Mouse (Mus musculus): ENCODE results near the gene Gm44805.
A peak's percentile ranks its signal among the peaks of the same experiment; 100 is the strongest.
"Not testable (repeated sequence)": the region's sequence is repeated elsewhere in the genome, so short reads cannot be mapped to it uniquely, and the experiment has no call there.

Gm44805 gene

GRCm38 (mm10) chr7:19700299-19701068 is 19.3 kb upstream of the Gm44805 start:
- ATAC-seq (ENCODE audit: insufficient number of reproducible peaks, low FRiP score, low TSS enrichment), result no peak

- ATAC-seq (ENCODE audit: insufficient number of reproducible peaks, low FRiP score, low TSS enrichment), result no peak
Measured at GRCm38 (mm10) chr7:19699827-19700148, 18.6 kb upstream of the Gm44805 start.

DNA sequence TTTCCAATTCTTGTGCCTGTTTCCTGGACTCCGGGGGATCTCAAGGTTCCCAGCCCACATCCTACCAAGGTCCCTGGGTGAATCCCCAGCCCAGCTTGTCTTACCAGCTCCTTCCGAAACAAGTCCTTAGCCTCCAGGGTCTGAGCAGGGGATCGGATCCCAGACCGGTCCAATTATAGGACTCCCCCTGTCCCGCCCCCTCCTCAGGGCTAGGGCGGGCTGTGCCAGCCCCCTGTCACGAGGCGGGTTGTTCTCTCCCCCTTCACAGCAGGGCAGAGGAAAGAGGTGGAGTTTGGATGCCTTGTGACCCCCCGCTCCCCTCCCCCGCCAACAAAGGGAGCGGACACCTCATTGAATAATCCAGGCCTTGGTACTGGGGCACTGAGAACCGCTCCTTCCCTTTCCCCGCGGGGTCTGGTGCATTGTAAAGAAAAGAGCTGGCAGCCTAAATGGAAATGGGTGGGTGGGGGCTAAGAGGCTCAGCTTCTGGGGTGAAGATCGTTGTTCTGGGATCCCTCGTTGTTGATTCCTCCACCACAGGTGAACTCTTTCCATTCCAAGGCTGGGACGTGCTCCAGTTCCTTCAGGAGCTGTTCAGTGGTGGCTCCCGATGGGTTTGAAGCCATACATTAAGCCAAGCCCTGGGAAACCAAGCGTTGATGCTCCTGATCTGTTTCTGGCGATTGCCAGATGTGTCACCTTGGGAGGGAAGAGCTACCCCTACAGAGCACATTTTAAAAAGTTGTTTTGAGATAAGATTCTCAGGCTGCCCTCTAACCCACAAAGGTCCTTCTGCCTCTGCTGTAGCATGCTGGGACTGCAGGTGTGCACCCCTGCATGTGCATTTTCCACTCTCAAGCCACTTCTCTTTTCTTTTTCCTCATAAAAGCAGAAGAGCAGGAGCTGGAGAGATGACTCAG is 17.9 kb upstream of the Gm44805 start, which contains the start of gene Apoe:
Apoe (minus strand) TSS at position 282 of the 920 bp plus-strand sequence.
- ATAC-seq (ENCODE audit: insufficient number of reproducible peaks, low FRiP score, low TSS enrichment), result no peak

DNA sequence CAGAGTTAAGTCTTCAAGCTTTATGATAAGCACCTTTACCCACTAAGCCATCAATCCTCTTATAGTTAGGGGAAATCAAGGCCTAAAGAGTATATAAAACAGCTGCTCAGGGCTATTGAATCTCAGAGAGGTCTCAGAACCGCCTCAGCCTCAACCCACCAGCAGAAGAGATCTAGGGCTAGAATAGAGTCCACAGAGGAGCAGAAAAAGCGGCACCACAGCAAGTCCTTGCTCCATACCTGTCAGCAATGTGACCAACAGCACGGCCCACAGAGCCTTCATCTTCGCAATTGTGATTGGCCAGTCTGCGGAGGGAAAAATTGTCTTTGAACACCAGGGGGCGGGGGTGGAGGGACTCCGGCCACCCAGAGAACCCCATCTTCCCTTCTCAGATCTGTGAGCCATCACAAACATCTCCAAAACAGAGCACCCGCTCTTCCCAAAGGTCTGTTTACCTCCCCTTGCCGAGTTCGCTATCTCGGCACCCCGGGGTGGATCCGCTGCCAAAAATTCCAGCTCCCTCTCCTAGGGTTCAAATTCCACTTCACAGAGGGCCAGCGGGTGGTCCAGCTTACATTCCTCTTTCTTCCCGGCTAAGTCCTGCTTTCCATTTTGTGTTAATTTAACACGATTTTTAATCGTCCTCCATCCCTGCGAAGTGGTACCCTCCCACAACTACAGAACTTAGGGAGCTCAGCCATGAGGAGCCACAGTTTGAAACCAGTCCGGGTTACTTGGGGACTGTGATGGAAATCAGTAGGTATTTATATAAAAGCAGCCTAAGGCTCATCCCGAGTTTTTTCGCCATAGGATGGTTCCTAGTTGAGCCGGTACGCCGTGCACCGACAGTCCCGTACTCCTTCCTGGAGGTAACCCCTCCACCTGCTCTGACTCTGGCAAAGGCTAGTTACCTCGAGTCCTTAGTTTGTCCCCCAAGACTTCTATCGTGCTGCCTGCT is 17.0 kb upstream of the Gm44805 start:
- no peak for ATAC-seq (ENCODE audit: insufficient number of reproducible peaks, low FRiP score, low TSS enrichment)

- ATAC-seq (ENCODE audit: insufficient number of reproducible peaks, low FRiP score, low TSS enrichment), result no peak
Measured at GRCm38 (mm10) chr7:19696336-19696873, 15.2 kb upstream of the Gm44805 start.

- ATAC-seq (ENCODE audit: insufficient number of reproducible peaks, low FRiP score, low TSS enrichment), result no peak
Measured at GRCm38 (mm10) chr7:19695881-19696280, 14.7 kb upstream of the Gm44805 start.

GRCm38 (mm10) chr7:19695213-19695594 is 14.0 kb upstream of the Gm44805 start:
- no peak for ATAC-seq (ENCODE audit: insufficient number of reproducible peaks, low FRiP score, low TSS enrichment)

DNA sequence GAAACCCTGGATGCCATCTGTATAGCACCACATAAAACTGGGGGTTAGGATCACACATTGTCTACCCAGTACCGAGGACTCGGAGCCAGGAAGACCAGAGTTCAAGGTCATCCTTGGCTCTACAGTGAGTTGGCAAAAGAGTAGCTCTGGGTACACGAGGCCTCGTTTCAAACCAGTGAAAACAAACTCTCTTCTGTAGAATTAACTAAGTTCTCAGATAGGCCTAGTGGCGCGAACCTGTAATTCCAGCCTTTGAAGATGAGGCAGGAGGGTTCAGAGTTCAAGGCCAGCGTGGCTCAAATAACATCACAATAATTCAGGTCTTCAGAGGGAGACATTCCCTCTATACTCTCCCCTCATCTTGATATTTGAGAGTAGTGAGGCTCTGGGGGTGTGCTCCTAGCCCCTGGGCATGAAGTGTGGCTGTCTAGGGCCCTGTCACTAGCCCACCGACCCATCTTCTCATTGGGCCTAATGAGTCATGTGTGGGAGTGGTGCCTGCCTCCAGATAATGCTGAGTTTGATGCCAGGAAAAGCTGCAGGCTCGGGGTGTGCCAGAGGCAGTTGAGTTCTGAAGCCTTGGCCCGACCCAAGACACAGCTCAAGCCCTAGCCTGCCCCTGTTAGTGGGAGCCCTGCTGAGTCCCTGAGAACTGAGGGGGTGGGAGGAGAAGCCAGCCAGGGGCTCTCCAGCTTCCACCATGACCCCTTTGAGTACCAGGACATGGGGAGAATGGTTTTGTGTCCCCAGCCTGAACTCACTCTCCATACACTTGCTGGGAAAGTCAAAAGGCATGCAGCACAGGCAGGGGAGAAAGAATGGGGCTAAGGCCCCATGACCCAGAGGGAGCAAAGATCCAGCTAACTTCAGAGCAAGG is 13.4 kb upstream of the Gm44805 start:
- no peak for ATAC-seq (ENCODE audit: insufficient number of reproducible peaks, low FRiP score, low TSS enrichment)

- ATAC-seq (ENCODE audit: insufficient number of reproducible peaks, low FRiP score, low TSS enrichment), result 0 out of 2 replicates have a peak, but pooled peaks have one; percentile 64
Measured at GRCm38 (mm10) chr7:19693421-19693820, 12.2 kb upstream of the Gm44805 start.

GRCm38 (mm10) chr7:19691873-19692865 is 10.9 kb upstream of the Gm44805 start, which contains the start of gene Apoc1:
TSS of gene Apoc1 (minus strand) at chr7:19692660.
- no peak for ATAC-seq (ENCODE audit: insufficient number of reproducible peaks, low FRiP score, low TSS enrichment)

DNA sequence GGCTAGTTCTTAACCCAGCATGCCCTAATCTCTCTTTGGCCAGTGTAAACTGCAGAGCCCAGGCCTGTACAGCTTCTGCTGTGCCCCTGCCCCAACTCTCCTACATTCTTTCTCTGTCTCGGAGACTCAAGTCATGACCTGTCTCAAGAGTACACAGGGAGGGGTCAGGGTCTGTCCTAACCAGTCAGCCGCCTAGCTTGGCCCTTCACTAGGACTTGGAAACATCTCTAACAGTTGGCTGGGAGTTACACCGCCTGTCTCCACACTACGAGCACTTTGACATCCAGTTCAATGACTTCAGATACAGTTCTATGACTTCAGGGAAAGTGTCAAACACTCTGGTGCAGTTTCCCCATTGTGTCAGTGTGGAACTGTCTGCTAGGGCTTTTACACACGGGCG is 10.2 kb upstream of the Gm44805 start:
- ATAC-seq (ENCODE audit: insufficient number of reproducible peaks, low FRiP score, low TSS enrichment), result no peak

GRCm38 (mm10) chr7:19690845-19691244 is 9.6 kb upstream of the Gm44805 start:
- ATAC-seq (ENCODE audit: insufficient number of reproducible peaks, low FRiP score, low TSS enrichment), result no peak

GRCm38 (mm10) chr7:19688611-19689010 is 7.4 kb upstream of the Gm44805 start:
- no peak for ATAC-seq (ENCODE audit: insufficient number of reproducible peaks, low FRiP score, low TSS enrichment)

DNA sequence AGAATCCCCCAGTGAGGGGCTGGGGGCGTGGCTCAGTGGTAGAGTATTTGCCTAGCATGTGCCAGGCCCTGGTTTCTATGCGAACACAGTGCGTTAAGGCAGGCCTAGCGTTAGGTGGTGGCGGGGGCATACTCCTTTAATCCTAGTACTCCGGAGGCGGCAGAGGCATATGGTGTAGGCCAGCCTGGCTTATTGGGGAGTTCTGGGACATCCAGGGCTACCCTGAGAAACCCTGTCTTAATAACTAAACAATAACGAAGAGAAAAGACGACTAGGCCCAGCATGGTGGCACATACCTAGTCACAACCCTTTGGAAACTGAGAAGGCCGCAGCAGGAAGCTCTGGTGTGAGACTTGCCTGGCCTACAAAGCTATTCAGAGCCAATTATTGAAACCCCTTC is 6.9 kb upstream of the Gm44805 start:
- ATAC-seq (ENCODE audit: insufficient number of reproducible peaks, low FRiP score, low TSS enrichment), result no peak

DNA sequence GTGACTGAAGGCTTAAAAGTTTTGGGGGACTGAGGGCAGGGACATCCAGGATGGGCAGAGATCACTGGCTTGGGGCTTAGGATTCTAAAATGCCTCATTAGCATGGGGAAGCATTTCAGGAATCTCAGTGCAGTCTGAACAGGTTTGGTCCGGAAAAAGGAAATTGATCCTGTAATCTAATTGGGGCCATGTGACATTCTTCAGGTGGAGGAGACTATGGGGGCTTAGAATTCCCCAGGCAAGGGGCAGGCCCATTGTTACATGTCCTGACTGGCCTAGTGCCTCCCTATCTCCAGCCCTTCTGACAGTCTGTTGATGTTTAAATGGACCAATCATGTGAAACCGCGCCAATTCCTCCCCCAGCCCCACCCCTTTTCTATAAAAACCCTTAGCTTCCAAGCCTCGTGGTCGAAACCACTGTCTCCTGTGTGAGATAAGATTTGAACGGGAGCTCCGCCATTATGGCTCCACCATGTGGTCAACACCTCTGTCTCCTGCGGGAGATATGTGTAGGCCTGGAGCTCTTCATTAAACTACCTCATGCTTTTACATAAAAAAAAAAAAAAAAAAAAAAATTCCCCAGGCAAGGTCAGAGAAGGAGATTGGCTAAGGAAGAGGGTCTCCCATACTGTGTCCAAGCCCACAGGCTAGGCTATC is 5.8 kb upstream of the Gm44805 start:
- ATAC-seq (ENCODE audit: insufficient number of reproducible peaks, low FRiP score, low TSS enrichment), result not testable (repeated sequence)

DNA sequence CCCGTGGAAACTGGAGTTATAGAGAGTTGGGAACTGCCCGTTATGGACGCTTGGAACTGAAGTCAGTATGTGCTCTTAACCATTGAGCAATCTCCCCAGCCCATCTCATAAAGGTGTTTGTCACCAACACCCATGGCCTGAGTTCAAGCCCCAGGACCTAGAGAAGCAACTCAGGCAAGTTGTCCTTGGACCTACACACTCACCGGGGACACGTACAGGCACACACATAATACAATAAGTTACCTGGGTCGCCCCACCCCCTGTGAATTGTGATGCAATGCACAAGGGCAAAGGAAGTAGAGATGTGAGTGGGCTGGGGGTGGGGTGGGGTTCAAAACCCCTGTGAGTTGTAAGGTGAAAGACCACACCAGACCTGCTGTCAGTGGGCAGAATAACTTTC is 5.3 kb upstream of the Gm44805 start:
- no peak for ATAC-seq (ENCODE audit: insufficient number of reproducible peaks, low FRiP score, low TSS enrichment)

DNA sequence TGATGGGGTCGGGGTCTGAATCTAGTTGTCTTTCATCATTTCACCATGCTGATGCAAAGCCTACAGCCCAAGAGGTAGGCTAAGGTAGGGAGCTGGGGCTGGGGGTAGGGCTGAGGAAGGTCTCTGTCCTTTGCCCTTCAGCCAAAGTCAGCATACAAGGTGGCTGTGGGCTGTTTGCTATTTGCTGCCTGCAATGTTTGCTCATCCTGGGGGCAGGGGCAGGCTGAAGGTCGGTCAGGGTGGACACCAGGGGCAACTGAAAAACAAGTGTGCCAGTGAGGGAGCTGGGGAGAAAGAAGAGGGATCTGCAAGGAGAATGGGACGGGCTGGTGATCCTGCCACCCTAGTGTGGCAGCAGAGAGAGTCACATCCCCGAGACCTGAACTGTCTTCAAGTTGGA is 4.2 kb upstream of the Gm44805 start:
- no peak for ATAC-seq (ENCODE audit: insufficient number of reproducible peaks, low FRiP score, low TSS enrichment)
